Mouse (Mus musculus) heart, embryonic 12.5 days (tissue): Measurements from ENCODE around the gene Ccdc69. TPM values are rescaled to one million over a fixed set of nuclear protein-coding genes. Genes with fewer than 3 reads are reported as not detected.

Source experiments
- ATAC-seq: fragments of 200-750 bp; cut with Nextera tagmentation; 2 replicates; pipeline ENCODE4 v1.8.0; 2017; ENCODE audit warnings: moderate TSS enrichment, moderate library complexity; ENCODE audit not compliant: insufficient number of reproducible peaks, low FRiP score
- H3K27ac ChIP-seq: fragments of 300-500 bp; sonication (generic); 2 replicates; pipeline ENCODE4 v1.5.1; 2016; ENCODE audit warnings: mild to moderate bottlenecking, moderate library complexity; ENCODE audit not compliant: poor library complexity, severe bottlenecking
- H3K27me3 ChIP-seq: fragments of 300-500 bp; sonication (generic); replicated peaks from 2 replicates; pipeline ENCODE4 v1.6.1; 2016; ENCODE audit warnings: mild to moderate bottlenecking, moderate library complexity
- H3K36me3 ChIP-seq: fragments of 300-500 bp; sonication (generic); 2 replicates; pipeline ENCODE4 v1.6.1; 2016; ENCODE audit warnings: mild to moderate bottlenecking, moderate library complexity
- H3K4me1 ChIP-seq: fragments of 300-500 bp; sonication (generic); replicated peaks from 2 replicates; pipeline ENCODE4 v1.6.1; 2016; ENCODE audit warnings: mild to moderate bottlenecking
- H3K4me2 ChIP-seq: fragments of 300-500 bp; sonication (generic); 2 replicates; pipeline ENCODE4 v1.6.1; 2016; ENCODE audit warnings: mild to moderate bottlenecking, moderate library complexity
- H3K4me3 ChIP-seq: fragments of 300-500 bp; sonication (generic); 2 replicates; pipeline ENCODE4 v1.5.1; 2016; ENCODE audit warnings: mild to moderate bottlenecking
- H3K9ac ChIP-seq: fragments of 300-500 bp; sonication (generic); 2 replicates; pipeline ENCODE4 v1.6.1; 2016; ENCODE audit warnings: mild to moderate bottlenecking, moderate library complexity
- H3K9me3 ChIP-seq: fragments of 300-500 bp; sonication (generic); replicated peaks from 2 replicates; pipeline ENCODE4 v1.6.1; 2016; ENCODE audit warnings: mild to moderate bottlenecking, moderate library complexity
- WGBS: fragments of 180-500 bp; shearing (Covaris S2); methylation state at CpG from one replicate; pipeline ENCODE4 v1.1.7; 2016; 5-methylcytosine and 5-hydroxymethylcytosine counted together
- polyA plus RNA-seq: library from polyadenylated mRNA; unstranded; fragments of >200 nt; fragmentation: Nextera tagmentation; extraction: Ambion mirVana; gene quantifications from 2 replicates; pipeline ENCODE4 v1.2.1, GENCODE M21; 2016

The Ccdc69 gene
- polyA plus RNA-seq, 1 experiment from 2014 or later = 17.5 TPM

GRCm38 (mm10) chr11:55072467-55072866 lies 5.5 kb downstream of the Ccdc69 start:
- Histone ChIP-seq H3K4me3 (no peak overlapping the region), H3K27me3 (no peaks in the 10 kb centered on the region), H3K4me2 (no peak overlapping the region), H3K36me3 (no peaks in the 10 kb centered on the region), H3K4me1 (peaks cover 48% of the 10 kb centered on the region), H3K27ac (no peak overlapping the region), H3K9me3 (no peaks in the 10 kb centered on the region), H3K9ac (no peak overlapping the region)
- no peak for ATAC-seq
- 81% methylated on average over 8 of the region's 8 CpGs for WGBS

DNA sequence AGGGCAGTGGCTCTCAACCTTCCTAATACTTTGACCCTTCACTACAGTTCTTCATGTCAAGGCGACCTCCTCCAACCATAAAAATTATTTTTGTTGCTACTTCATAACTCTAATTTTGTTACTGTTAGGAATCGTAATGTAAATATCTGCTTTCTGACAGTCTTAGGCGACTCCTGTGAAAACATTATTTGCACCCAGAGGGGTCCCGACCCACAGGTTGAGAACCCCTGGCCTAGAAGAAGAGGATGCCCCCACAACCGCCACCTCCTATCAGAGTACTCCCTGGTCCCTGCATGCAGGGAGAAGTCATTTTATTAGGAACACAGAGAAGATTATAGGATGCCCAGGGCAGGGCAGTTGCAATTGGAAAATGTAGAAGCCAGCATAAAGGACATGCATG lies 6.6 kb downstream of the Ccdc69 start:
- Histone ChIP-seq H3K4me2 (no peak overlapping the region), H3K9ac (no peak overlapping the region), H3K9me3 (no peaks in the 10 kb centered on the region), H3K4me1 (peaks cover 38% of the 10 kb centered on the region), H3K27me3 (no peaks in the 10 kb centered on the region), H3K4me3 (no peak overlapping the region), H3K27ac (no peak overlapping the region), H3K36me3 (no peaks in the 10 kb centered on the region)
- WGBS = 88% methylated on average over 5 of the region's 5 CpGs
- no peak for ATAC-seq

DNA sequence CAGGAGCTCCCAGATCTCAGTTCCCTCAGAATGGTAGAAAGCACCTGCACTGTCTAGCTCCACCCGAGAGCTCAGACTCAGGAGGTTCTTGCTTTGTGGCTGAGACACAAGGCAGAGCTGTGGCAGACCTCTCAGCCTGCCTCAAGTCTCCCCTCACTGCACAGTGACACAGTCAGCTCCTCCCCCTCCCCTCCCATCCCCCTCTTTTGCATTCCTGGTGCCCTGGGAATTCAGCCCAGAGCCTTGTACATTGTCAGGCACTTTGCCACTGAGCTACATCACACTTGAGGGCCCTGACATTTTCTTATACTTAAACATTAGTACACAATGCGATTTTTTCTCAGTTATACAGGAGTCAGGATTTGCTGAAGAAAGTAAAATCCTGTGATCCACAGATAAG lies 8.9 kb downstream of the Ccdc69 start:
- Histone ChIP-seq H3K9ac (no peak overlapping the region), H3K4me2 (no peak overlapping the region), H3K36me3 (no peaks in the 10 kb centered on the region), H3K9me3 (no peaks in the 10 kb centered on the region), H3K4me1 (peaks cover 21% of the 10 kb centered on the region), H3K4me3 (no peak overlapping the region), H3K27me3 (no peaks in the 10 kb centered on the region), H3K27ac (peak overlapping the region; percentile 22; the same call in 1 of the 2 replicates)
- 34% methylated on average over 2 of the region's 2 CpGs for WGBS
- 0 out of 2 replicates have a peak, but pooled peaks have one; percentile 29 for ATAC-seq

GRCm38 (mm10) chr11:55066921-55067320 lies 11.0 kb downstream of the Ccdc69 start:
- H3K9me3 ChIP-seq = no peaks in the 10 kb centered on the region
- no peaks in the 10 kb centered on the region for H3K27me3 ChIP-seq
- ATAC-seq = no peak
- H3K9ac ChIP-seq = no peak overlapping the region
- 53% methylated on average over 4 of the region's 4 CpGs for whole genome bisulfite sequencing
- no peak overlapping the region for H3K27ac ChIP-seq
- no peak overlapping the region for H3K4me2 ChIP-seq
- no peaks in the 10 kb centered on the region for H3K36me3 ChIP-seq
- H3K4me1 ChIP-seq = peaks cover 21% of the 10 kb centered on the region
- H3K4me3 ChIP-seq = no peak overlapping the region

GRCm38 (mm10) chr11:55062856-55063255 lies 15.1 kb downstream of the Ccdc69 start:
- 16% methylated on average over 5 of the region's 5 CpGs for WGBS
- no peak overlapping the region for H3K4me2 ChIP-seq
- H3K27ac ChIP-seq = peak overlapping the region; percentile 70
- H3K36me3 ChIP-seq = peaks cover 18% of the 10 kb centered on the region
- no peaks in the 10 kb centered on the region for H3K27me3 ChIP-seq
- H3K9me3 ChIP-seq = no peaks in the 10 kb centered on the region
- ATAC-seq = no peak
- H3K9ac ChIP-seq = no peak overlapping the region
- peaks cover 25% of the 10 kb centered on the region for H3K4me1 ChIP-seq
- H3K4me3 ChIP-seq = no peak overlapping the region

DNA sequence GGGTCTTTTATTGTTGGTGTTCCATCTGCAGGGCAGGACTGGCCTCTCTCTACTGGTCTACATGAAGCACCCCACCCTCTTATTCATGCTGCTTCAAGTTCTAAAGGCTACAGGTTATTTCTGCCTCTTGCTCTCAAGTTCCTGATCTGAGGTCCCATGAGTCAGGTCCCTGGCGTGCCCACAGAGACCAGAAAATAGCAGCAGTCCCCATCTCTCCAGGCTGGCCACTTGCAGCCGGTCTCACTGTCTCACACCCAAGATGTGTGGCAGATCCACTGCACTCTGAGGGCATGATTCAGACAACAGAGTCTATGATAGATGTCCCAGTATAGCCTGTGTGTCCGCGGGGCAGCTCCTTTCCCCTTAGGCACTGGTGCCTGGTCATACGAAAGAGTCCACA lies 17.1 kb downstream of the Ccdc69 start:
- no peak for ATAC-seq
- H3K9me3 ChIP-seq = no peaks in the 10 kb centered on the region
- WGBS = 77% methylated on average over 5 of the region's 5 CpGs
- peaks cover 25% of the 10 kb centered on the region for H3K4me1 ChIP-seq
- no peaks in the 10 kb centered on the region for H3K27me3 ChIP-seq
- no peak overlapping the region for H3K27ac ChIP-seq
- peaks cover 22% of the 10 kb centered on the region for H3K36me3 ChIP-seq
- H3K9ac ChIP-seq = no peak overlapping the region
- H3K4me2 ChIP-seq = no peak overlapping the region
- H3K4me3 ChIP-seq = no peak overlapping the region

GRCm38 (mm10) chr11:55057511-55057910 lies 20.4 kb downstream of the Ccdc69 start:
- H3K9ac ChIP-seq = no peak overlapping the region
- peaks cover 16% of the 10 kb centered on the region for H3K4me1 ChIP-seq
- H3K4me2 ChIP-seq = no peak overlapping the region
- H3K27ac ChIP-seq = no peak overlapping the region
- peaks cover 27% of the 10 kb centered on the region for H3K36me3 ChIP-seq
- H3K27me3 ChIP-seq = no peaks in the 10 kb centered on the region
- H3K9me3 ChIP-seq = no peaks in the 10 kb centered on the region
- WGBS = 80% methylated on average over 3 of the region's 3 CpGs
- no peak overlapping the region for H3K4me3 ChIP-seq
- ATAC-seq = no peak

DNA sequence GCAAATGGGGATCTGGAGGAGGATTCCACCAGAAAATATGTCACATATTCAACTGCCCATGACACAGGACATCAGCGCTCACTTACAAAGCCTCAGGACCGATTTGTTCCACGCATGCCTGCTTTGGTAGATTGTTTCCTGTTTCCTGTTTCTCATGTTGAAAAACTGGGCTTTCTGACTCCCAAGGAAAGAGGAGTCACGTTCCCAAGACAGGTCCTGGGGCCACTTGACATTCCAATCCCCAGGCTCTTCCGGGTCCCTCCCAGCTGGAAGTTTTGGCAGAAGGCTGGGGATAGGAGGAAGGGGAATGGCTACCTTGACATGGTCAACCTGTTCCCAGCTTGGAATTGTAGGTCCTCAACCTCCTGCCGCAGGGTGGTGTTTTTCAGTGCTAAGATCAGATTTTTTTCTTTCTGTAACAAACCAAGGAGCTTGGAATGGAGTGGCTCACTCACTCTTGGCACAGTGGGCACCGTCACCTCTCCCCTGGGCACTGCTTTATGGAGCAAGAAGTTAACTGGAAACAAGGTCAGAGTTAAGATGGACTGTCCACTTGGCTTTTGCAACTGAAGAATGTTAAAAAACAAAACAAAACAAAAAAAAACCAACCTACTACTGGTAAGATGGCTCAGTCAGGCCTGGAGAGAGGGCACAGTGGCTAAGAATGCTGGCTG lies 27.0 kb downstream of the Ccdc69 start:
- peaks cover 7% of the 10 kb centered on the region for H3K4me1 ChIP-seq
- peaks cover 32% of the 10 kb centered on the region for H3K36me3 ChIP-seq
- no peak overlapping the region for H3K9ac ChIP-seq
- no peak overlapping the region for H3K27ac ChIP-seq
- H3K4me2 ChIP-seq = no peak overlapping the region
- ATAC-seq = no peak
- no peaks in the 10 kb centered on the region for H3K9me3 ChIP-seq
- no peaks in the 10 kb centered on the region for H3K27me3 ChIP-seq
- no peak overlapping the region for H3K4me3 ChIP-seq
- WGBS = 58% methylated on average over 7 of the region's 7 CpGs

- H3K9me3 ChIP-seq = no peaks in the 10 kb centered on the region
- no peak overlapping the region for H3K4me2 ChIP-seq
- ATAC-seq = no peak
- H3K4me3 ChIP-seq = no peak overlapping the region
- H3K36me3 ChIP-seq = peaks cover 18% of the 10 kb centered on the region
- H3K4me1 ChIP-seq = peaks cover 7% of the 10 kb centered on the region
- no peak overlapping the region for H3K27ac ChIP-seq
- H3K27me3 ChIP-seq = no peaks in the 10 kb centered on the region
- no peak overlapping the region for H3K9ac ChIP-seq
- WGBS = 38% methylated on average over 5 of the region's 5 CpGs
Observed at GRCm38 (mm10) chr11:55046600-55046999, 31.3 kb downstream of the Ccdc69 start.

- H3K27me3 ChIP-seq = no peaks in the 10 kb centered on the region
- no peak overlapping the region for H3K4me2 ChIP-seq
- H3K4me3 ChIP-seq = no peak overlapping the region
- no peak for ATAC-seq
- H3K9me3 ChIP-seq = no peaks in the 10 kb centered on the region
- no peak overlapping the region for H3K27ac ChIP-seq
- no peaks in the 10 kb centered on the region for H3K36me3 ChIP-seq
- 81% methylated on average over 4 of the region's 4 CpGs for WGBS
- H3K4me1 ChIP-seq = no peaks in the 10 kb centered on the region
- H3K9ac ChIP-seq = no peak overlapping the region
Observed at GRCm38 (mm10) chr11:55041348-55041747, 36.6 kb downstream of the Ccdc69 start.

GRCm38 (mm10) chr11:55039591-55039990 lies 38.3 kb downstream of the Ccdc69 start:
- H3K27ac ChIP-seq = no peak overlapping the region
- peak; percentile 53; the same call in 1 of the 2 replicates for ATAC-seq
- no peaks in the 10 kb centered on the region for H3K9me3 ChIP-seq
- no peak overlapping the region for H3K4me3 ChIP-seq
- H3K27me3 ChIP-seq = no peaks in the 10 kb centered on the region
- H3K4me1 ChIP-seq = no peaks in the 10 kb centered on the region
- H3K9ac ChIP-seq = no peak overlapping the region
- WGBS = 3% methylated on average over 9 of the region's 9 CpGs
- no peaks in the 10 kb centered on the region for H3K36me3 ChIP-seq
- no peak overlapping the region for H3K4me2 ChIP-seq

DNA sequence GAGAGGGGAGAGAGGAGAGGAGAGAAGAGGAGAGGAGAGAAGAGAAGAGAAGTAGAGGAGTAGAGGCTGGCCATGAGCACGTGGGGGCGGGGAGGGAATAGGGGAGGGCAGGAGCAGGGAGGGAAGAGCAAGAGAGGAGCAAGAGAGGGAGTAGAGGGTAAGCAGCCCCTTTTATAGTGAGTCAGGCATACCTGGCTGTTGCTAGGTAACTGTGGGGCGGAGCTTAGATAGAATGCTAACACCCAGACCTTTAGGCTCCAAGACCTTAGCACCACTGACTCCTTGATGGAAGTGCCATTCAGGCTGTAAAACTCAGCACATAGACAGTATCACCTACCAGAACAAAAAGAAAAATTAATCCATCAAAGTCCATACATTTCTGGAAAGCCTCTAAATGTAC lies 41.3 kb downstream of the Ccdc69 start:
- Histone ChIP-seq H3K27ac (no peak overlapping the region), H3K27me3 (no peaks in the 10 kb centered on the region), H3K9ac (no peak overlapping the region), H3K4me2 (no peak overlapping the region), H3K9me3 (no peaks in the 10 kb centered on the region), H3K4me1 (peaks cover 13% of the 10 kb centered on the region), H3K4me3 (no peak overlapping the region), H3K36me3 (no peaks in the 10 kb centered on the region)
- 29% methylated on average over 3 of the region's 3 CpGs for WGBS
- ATAC-seq = no peak
